Comparison of ENCODE assay signal across 9 mouse cellular contexts in genomic region chr1:7777191-7778044, GRCm38 (mm10).
DNase-seq lines count a peak whose midpoint lies in the region; ATAC-seq lines count a peak whose summit lies in the region.
"Had no signal": no experiment of that assay in that cellular context is flagged by ENCODE, and none has a peak within 500 bp of the region (broad histone marks: within the 10 kb centered on the region; RNA-seq: fewer than 3 reads in every experiment).

No protein-coding gene starts in this region.

- no peak overlapping the region for H3K4me3 ChIP-seq in heart, embryonic 12.5 days
- no peak overlapping the region for H3K4me3 ChIP-seq in hindbrain, embryonic 15.5 days
- no peak overlapping the region for H3K4me3 ChIP-seq in midbrain, embryonic 14.5 days (replicated peaks; ENCODE audit: low read depth, low read length)

- no peak for DNase-seq in heart, postnatal 36 days
- DNase-seq in embryo, embryonic 9.5 days (ENCODE audit: extremely low spot score) = peak; percentile 73
- DNase-seq in midbrain, embryonic 14.5 days = peak; percentile 51
- DNase-seq in layer of hippocampus, postnatal 36 days = no peak
- DNase-seq in layer of hippocampus, postnatal 10 days (ENCODE audit: low spot score in 2 of 2) = no peak
- no peak for DNase-seq in right cerebral cortex, adult 2 months (ENCODE audit: low spot score in 2 of 2)
- DNase-seq: gastrocnemius, postnatal 25 days had no signal

- peak; percentile 87 for ATAC-seq in heart, embryonic 12.5 days (ENCODE audit: insufficient number of reproducible peaks, low FRiP score)
- ATAC-seq in hindbrain, embryonic 15.5 days (ENCODE audit: low FRiP score, low read depth) = no peak
- ATAC-seq in midbrain, embryonic 14.5 days (ENCODE audit: low FRiP score, low TSS enrichment) = peak; percentile 57; the same call in 1 of the 2 replicates

- H3K27ac ChIP-seq in heart, embryonic 12.5 days (ENCODE audit: poor library complexity, severe bottlenecking) = peak overlapping the region; percentile 80
- H3K27ac ChIP-seq in hindbrain, embryonic 15.5 days (replicated peaks) = no peak overlapping the region
- no peak overlapping the region for H3K27ac ChIP-seq in midbrain, embryonic 14.5 days (replicated peaks; ENCODE audit: low read depth, low read length)

- no peaks in the 10 kb centered on the region for H3K27me3 ChIP-seq in heart, embryonic 12.5 days (replicated peaks)
- no peaks in the 10 kb centered on the region for H3K27me3 ChIP-seq in hindbrain, embryonic 15.5 days
- no peaks in the 10 kb centered on the region for H3K27me3 ChIP-seq in midbrain, embryonic 14.5 days (ENCODE audit: control insufficient read depth, insufficient read depth, low read length)

- intact Hi-C loops in heart, postnatal 36 days (cut with DNase I) = no loop called here

- H3K4me1 ChIP-seq in heart, embryonic 12.5 days (replicated peaks) = peaks cover 25% of the 10 kb centered on the region
- H3K4me1 ChIP-seq in hindbrain, embryonic 15.5 days (replicated peaks) = peaks cover 7% of the 10 kb centered on the region; the same call in 1 of the 2 replicates
- peaks cover 5% of the 10 kb centered on the region; the same call in 1 of the 2 replicates for H3K4me1 ChIP-seq in midbrain, embryonic 14.5 days (ENCODE audit: control insufficient read depth, insufficient read depth, low read length)

- no peak overlapping the region for H3K9ac ChIP-seq in heart, embryonic 12.5 days
- no peak overlapping the region for H3K9ac ChIP-seq in hindbrain, embryonic 15.5 days
- no peak overlapping the region for H3K9ac ChIP-seq in midbrain, embryonic 14.5 days (replicated peaks; ENCODE audit: low read length)

- H3K9me3 ChIP-seq in heart, embryonic 12.5 days (replicated peaks) = no peaks in the 10 kb centered on the region
- H3K9me3 ChIP-seq in hindbrain, embryonic 15.5 days = no peaks in the 10 kb centered on the region
- H3K9me3 ChIP-seq in midbrain, embryonic 14.5 days (ENCODE audit: control insufficient read depth, low read length) = no peaks in the 10 kb centered on the region

- H3K4me2 ChIP-seq in heart, embryonic 12.5 days = peak overlapping the region; percentile 48
- peak overlapping the region; percentile 33; the same call in 1 of the 2 replicates for H3K4me2 ChIP-seq in hindbrain, embryonic 15.5 days
- no peak overlapping the region for H3K4me2 ChIP-seq in midbrain, embryonic 14.5 days (ENCODE audit: low read length)

- WGBS in heart, embryonic 12.5 days = 7% methylated on average over 11 of the region's 11 CpGs
- WGBS in hindbrain, embryonic 15.5 days = 6% methylated on average over 11 of the region's 11 CpGs
- WGBS in midbrain, embryonic 14.5 days = 6% methylated on average over 11 of the region's 11 CpGs

- H3K36me3 ChIP-seq in heart, embryonic 12.5 days = no peaks in the 10 kb centered on the region
- H3K36me3 ChIP-seq in hindbrain, embryonic 15.5 days = no peaks in the 10 kb centered on the region
- H3K36me3 ChIP-seq in midbrain, embryonic 14.5 days (ENCODE audit: control insufficient read depth, insufficient read depth, low read length) = no peaks in the 10 kb centered on the region

Comparison
In these comparisons a context has a peak if more than half of its experiments do, and no peak if none do; other contexts are left out.
1. DNase-seq: peak in embryo, embryonic 9.5 days (single experiment) and midbrain, embryonic 14.5 days (single experiment); none in heart, postnatal 36 days (0 of 2), layer of hippocampus, postnatal 36 days (0 of 2), layer of hippocampus, postnatal 10 days (0 of 2) and right cerebral cortex, adult 2 months (0 of 2).